Mouse (Mus musculus) embryonic facial prominence, embryonic 11.5 days (tissue): ENCODE measurements around the gene Ugt1a10. TPM values are rescaled to one million over a fixed set of nuclear protein-coding genes. Genes with fewer than 3 reads are reported as not detected.

Experiments
- ATAC-seq: fragments of 200-750 bp; cut with Nextera tagmentation; replicated peaks from 2 replicates; pipeline ENCODE4 v1.8.0; 2017; ENCODE audit warnings: low read depth; ENCODE audit not compliant: insufficient number of reproducible peaks, low FRiP score, low TSS enrichment
- DNase-seq: peaks from one replicate; pipeline ENCODE4 v3.0.0-alpha.2; 2015; ENCODE audit warnings: low spot score
- H3K27ac ChIP-seq: fragments of 300-500 bp; sonication (generic); replicated peaks from 2 replicates; pipeline ENCODE4 v1.5.1; 2014; ENCODE audit warnings: mild to moderate bottlenecking, low read depth, low read length, control low read depth
- H3K27me3 ChIP-seq: fragments of 300-500 bp; sonication (generic); 2 replicates; pipeline ENCODE4 v1.6.1; 2014; ENCODE audit warnings: mild to moderate bottlenecking, low read length, moderate library complexity, mixed read lengths; ENCODE audit not compliant: control insufficient read depth, insufficient read depth
- H3K36me3 ChIP-seq: fragments of 300-500 bp; sonication (generic); replicated peaks from 2 replicates; pipeline ENCODE4 v1.6.1; 2014; ENCODE audit warnings: low read depth, mild to moderate bottlenecking, low read length, moderate library complexity, mixed read lengths; ENCODE audit not compliant: control insufficient read depth, insufficient read depth
- H3K4me1 ChIP-seq: fragments of 300-500 bp; sonication (generic); 2 replicates; pipeline ENCODE4 v1.6.1; 2014; ENCODE audit warnings: low read length, mixed read lengths; ENCODE audit not compliant: control insufficient read depth, insufficient read depth
- H3K4me2 ChIP-seq: fragments of 300-500 bp; sonication (generic); 2 replicates; pipeline ENCODE4 v1.6.1; 2014; ENCODE audit warnings: low read depth, mild to moderate bottlenecking, control low read depth, low read length, moderate library complexity
- H3K4me3 ChIP-seq: fragments of 300-500 bp; sonication (generic); 2 replicates; pipeline ENCODE4 v1.5.1; 2014; ENCODE audit warnings: low read depth, low read length, control low read depth
- H3K9ac ChIP-seq: fragments of 300-500 bp; sonication (generic); replicated peaks from 2 replicates; pipeline ENCODE4 v1.6.1; 2014; ENCODE audit warnings: mild to moderate bottlenecking, control low read depth, low read length
- H3K9me3 ChIP-seq: fragments of 300-500 bp; sonication (generic); replicated peaks from 2 replicates; pipeline ENCODE4 v1.6.1; 2016; ENCODE audit warnings: mild to moderate bottlenecking, low read length, inconsistent platforms, mixed read lengths; ENCODE audit not compliant: control insufficient read depth
- WGBS: fragments of 180-500 bp; shearing (Covaris S2); extraction: QIAGEN DNeasy Blood & Tissue Kit; methylation state at CpG from one replicate; pipeline ENCODE4 v1.1.7; 2014; 5-methylcytosine and 5-hydroxymethylcytosine counted together
- microRNA-seq: library from miRNA; unstranded; fragments of <30 nt; microRNA quantifications from one replicate; pipeline ENCODE4, GENCODE M21; 2016; ENCODE audit warnings: borderline number of aligned reads
- polyA plus RNA-seq: library from polyadenylated mRNA; unstranded; fragments of >200 nt; fragmentation: Nextera tagmentation; extraction: Ambion mirVana; gene quantifications from 2 replicates; pipeline ENCODE4 v1.2.1, GENCODE M21; 2014

Gene Ugt1a10
- polyA plus RNA-seq, 1 experiment from 2014 or later, result not detected

DNA sequence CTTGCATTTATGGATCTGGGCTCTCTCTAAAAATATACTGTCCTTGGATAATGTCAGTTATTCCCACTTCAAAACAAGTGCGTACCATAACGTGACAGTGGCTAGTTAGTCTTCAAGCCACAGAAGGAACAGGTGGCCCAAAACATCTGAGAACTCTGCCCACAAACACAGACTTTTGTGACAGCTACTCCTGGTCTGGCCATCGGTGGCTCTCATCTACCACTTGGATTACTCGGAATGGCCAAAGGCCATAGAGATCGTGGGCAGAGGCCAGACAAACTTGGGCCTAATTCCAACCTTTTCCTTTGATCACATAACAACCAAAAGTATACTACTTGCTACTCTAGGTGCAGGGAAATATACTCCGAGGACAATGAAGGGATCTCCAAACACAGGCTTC, 212.9 kb downstream of the Ugt1a10 start:
- WGBS, result 85% methylated on average over 6 of the region's 6 CpGs
- ATAC-seq, result no peak
- H3K36me3 ChIP-seq, result peaks cover 82% of the 10 kb centered on the region

More for the DNA sequence above, 212.9 kb downstream of the Ugt1a10 start:
- H3K27ac ChIP-seq, result no peak overlapping the region
- no peaks in the 10 kb centered on the region for H3K4me1 ChIP-seq
- H3K4me3 ChIP-seq, result no peak overlapping the region
- H3K9me3 ChIP-seq, result no peaks in the 10 kb centered on the region; the same call in 1 of the 2 replicates
- DNase-seq, result no peak
- H3K27me3 ChIP-seq, result no peaks in the 10 kb centered on the region
- no peak overlapping the region for H3K9ac ChIP-seq
- H3K4me2 ChIP-seq, result no peak overlapping the region

Small RNA genes within 50 kb of the gene (microRNA-seq; reads per million reads assigned to microRNA genes)
- gene Gm25198, result not detected

Other genes starting within 250 kb of the Ugt1a10 start
- 30.6 and 33.5 TPM in 2 replicates for gene Dgkd, start 202.1 kb upstream of the Ugt1a10 start, polyA plus RNA-seq
- 34.6 and 36.6 TPM in 2 replicates for gene Usp40, start 46.8 kb upstream of the Ugt1a10 start, polyA plus RNA-seq
- not detected in 2 replicates for gene Ugt1a9, start 15.4 kb downstream of the Ugt1a10 start, polyA plus RNA-seq
- gene Ugt1a8, start 32.4 kb downstream of the Ugt1a10 start, polyA plus RNA-seq, result not detected in 2 replicates
- 0.77 and 0.84 TPM in 2 replicates for gene Ugt1a7c, start 39.7 kb downstream of the Ugt1a10 start, polyA plus RNA-seq
- gene Ugt1a6b, start 47.9 kb downstream of the Ugt1a10 start, polyA plus RNA-seq, result not detected in 2 replicates
- 0.48 and 0.56 TPM in 2 replicates for gene Ugt1a6a, start 79.4 kb downstream of the Ugt1a10 start, polyA plus RNA-seq
- 0.13 TPM in 1 of 2 replicates, not detected in the other for gene Ugt1a5, start 110.6 kb downstream of the Ugt1a10 start, polyA plus RNA-seq
- not detected in 2 replicates for gene Ugt1a2, start 145.2 kb downstream of the Ugt1a10 start, polyA plus RNA-seq
- gene Dnajb3, start 150.4 kb downstream of the Ugt1a10 start, polyA plus RNA-seq, result 12.0 and 16.3 TPM in 2 replicates
- not detected in 2 replicates for gene Ugt1a1, start 156.6 kb downstream of the Ugt1a10 start, polyA plus RNA-seq
- gene Mroh2a, start 171.6 kb downstream of the Ugt1a10 start, polyA plus RNA-seq, result 1.00 and 1.7 TPM in 2 replicates
- 139 and 152 TPM in 2 replicates for gene Hjurp, start 222.2 kb downstream of the Ugt1a10 start, polyA plus RNA-seq
- not detected in 2 replicates for gene Trpm8, start 222.3 kb downstream of the Ugt1a10 start, polyA plus RNA-seq